Mouse (Mus musculus) heart, embryonic 15.5 days (tissue): ENCODE results near the gene Gm49391. TPM values are rescaled to one million over a fixed set of nuclear protein-coding genes. Genes with fewer than 3 reads are reported as not detected.

Experiments
- ATAC-seq: fragments of 200-750 bp; cut with Nextera tagmentation; replicated peaks from 2 replicates; pipeline ENCODE4 v1.8.0; 2017; ENCODE audit warnings: low read depth, moderate TSS enrichment; ENCODE audit not compliant: insufficient number of reproducible peaks, insufficient read depth, low FRiP score
- H3K27ac ChIP-seq: fragments of 300-500 bp; sonication (generic); 2 replicates; pipeline ENCODE4 v1.5.1; 2015; ENCODE audit warnings: mild to moderate bottlenecking, inconsistent platforms
- H3K27me3 ChIP-seq: fragments of 300-500 bp; sonication (generic); 2 replicates; pipeline ENCODE4 v1.6.1; 2015; ENCODE audit warnings: inconsistent platforms
- H3K36me3 ChIP-seq: fragments of 300-500 bp; sonication (generic); 2 replicates; pipeline ENCODE4 v1.6.1; 2015; ENCODE audit warnings: mild to moderate bottlenecking, inconsistent platforms
- H3K4me1 ChIP-seq: fragments of 300-500 bp; sonication (generic); replicated peaks from 2 replicates; pipeline ENCODE4 v1.6.1; 2015; ENCODE audit warnings: inconsistent platforms
- H3K4me2 ChIP-seq: fragments of 300-500 bp; sonication (generic); 2 replicates; pipeline ENCODE4 v1.6.1; 2015; ENCODE audit warnings: inconsistent platforms, mild to moderate bottlenecking, moderate library complexity
- H3K4me3 ChIP-seq: fragments of 300-500 bp; sonication (generic); 2 replicates; pipeline ENCODE4 v1.5.1; 2015; ENCODE audit warnings: mild to moderate bottlenecking, inconsistent platforms
- H3K9ac ChIP-seq: fragments of 300-500 bp; sonication (generic); 2 replicates; pipeline ENCODE4 v1.6.1; 2015; ENCODE audit warnings: mild to moderate bottlenecking, inconsistent platforms
- H3K9me3 ChIP-seq: fragments of 300-500 bp; sonication (generic); replicated peaks from 2 replicates; pipeline ENCODE4 v1.6.1; 2016; ENCODE audit warnings: inconsistent platforms
- WGBS: fragments of 180-500 bp; shearing (Covaris S2); methylation state at CpG from one replicate; pipeline ENCODE4 v1.1.7; 2015; ENCODE audit warnings: mixed read lengths; 5-methylcytosine and 5-hydroxymethylcytosine counted together
- polyA plus RNA-seq: library from polyadenylated mRNA; unstranded; fragments of >200 nt; fragmentation: Nextera tagmentation; extraction: Ambion mirVana; gene quantifications from 2 replicates; pipeline ENCODE4 v1.2.1, GENCODE M21; 2015

Gm49391 gene
- polyA plus RNA-seq, 1 experiment from 2014 or later = 0.53 TPM

DNA sequence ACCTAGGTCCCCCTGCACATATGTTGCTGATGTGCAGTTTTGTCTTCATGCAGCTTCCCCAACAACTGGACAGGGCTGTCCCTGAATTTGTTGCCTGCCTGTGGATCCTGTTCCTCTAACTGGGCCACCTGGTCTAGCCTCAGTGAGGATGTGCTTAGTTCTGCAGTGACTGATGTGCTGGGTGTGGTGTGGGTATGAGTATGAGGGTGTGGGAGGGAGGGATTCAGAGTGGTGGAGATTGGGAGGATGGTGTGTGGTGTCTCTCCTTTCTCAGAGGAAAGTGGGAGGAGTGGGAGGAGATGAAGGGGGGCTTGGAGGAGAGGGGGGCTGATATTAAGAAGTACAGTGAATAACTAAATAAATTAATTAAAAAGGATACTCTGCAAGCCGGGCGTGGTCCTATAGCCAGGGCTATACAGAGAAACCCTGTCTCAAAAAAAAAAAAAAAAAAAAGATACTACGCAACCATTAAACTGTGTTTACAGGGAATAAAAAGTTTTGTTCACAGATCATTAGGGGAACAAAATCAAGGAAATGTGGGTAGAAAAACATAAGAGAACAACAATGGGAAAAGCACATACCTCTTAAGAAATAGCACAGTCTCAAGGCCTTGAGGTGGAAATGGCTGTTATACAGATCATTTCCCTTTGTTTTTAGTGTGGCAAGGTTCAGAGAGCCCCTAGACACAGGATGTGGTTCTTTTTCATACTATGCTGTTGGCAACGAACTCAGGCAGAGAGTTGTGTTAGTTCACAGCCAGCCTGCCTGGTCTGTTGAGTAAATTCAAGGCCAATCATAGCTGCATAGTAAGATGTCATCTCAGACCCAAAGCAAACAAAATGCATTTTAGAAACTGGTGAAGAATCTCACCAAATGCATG lies 87.9 kb downstream of the Gm49391 start:
- no peak for ATAC-seq
- Histone ChIP-seq H3K4me1 (no peaks in the 10 kb centered on the region), H3K9me3 (no peaks in the 10 kb centered on the region), H3K4me3 (no peak overlapping the region), H3K27ac (peak overlapping the region; percentile 42; the same call in 1 of the 2 replicates), H3K27me3 (no peaks in the 10 kb centered on the region), H3K4me2 (no peak overlapping the region), H3K9ac (no peak overlapping the region), H3K36me3 (no peaks in the 10 kb centered on the region)
- WGBS = 79% methylated on average over 4 of the region's 4 CpGs

Other genes with a start within 250 kb of the Gm49391 start
- not detected in 2 replicates for gene BC051665, start 150.2 kb downstream of the Gm49391 start, polyA plus RNA-seq
- not detected in 2 replicates for gene Ctsll3, start 133.7 kb downstream of the Gm49391 start, polyA plus RNA-seq
- gene 4930486L24Rik, start 72.1 kb downstream of the Gm49391 start, polyA plus RNA-seq = not detected in 2 replicates
- gene Gm49392, start 39.7 kb downstream of the Gm49391 start, polyA plus RNA-seq = 0.42 and 1.1 TPM in 2 replicates
- gene Ctla2b, start 39.1 kb downstream of the Gm49391 start, polyA plus RNA-seq = 5.4 and 7.1 TPM in 2 replicates
- gene Tpbpb, start 31.7 kb downstream of the Gm49391 start, polyA plus RNA-seq = not detected in 2 replicates
- gene Gm49393, start 981 bp downstream of the Gm49391 start, polyA plus RNA-seq = 0.54 TPM in 1 of 2 replicates, not detected in the other
- gene Ctla2a, start 54 bp upstream of the Gm49391 start, polyA plus RNA-seq = 80.7 and 92.7 TPM in 2 replicates
- not detected in 2 replicates for gene Tpbpa, start 5.4 kb upstream of the Gm49391 start, polyA plus RNA-seq
- not detected in 2 replicates for gene Ctsj, start 69.4 kb upstream of the Gm49391 start, polyA plus RNA-seq
- gene Ctsq, start 104.1 kb upstream of the Gm49391 start, polyA plus RNA-seq = not detected in 2 replicates
- not detected in 2 replicates for gene Ctsr, start 227.7 kb upstream of the Gm49391 start, polyA plus RNA-seq